Mouse (Mus musculus): ENCODE measurements around the gene Zkscan17. TPM values are rescaled to one million over a fixed set of nuclear protein-coding genes. Genes with fewer than 3 reads are reported as not detected.

The Zkscan17 gene
- polyA plus RNA-seq, 1 experiment: 0.50 TPM

- Histone ChIP-seq H3K4me1 (ENCODE audit: control insufficient read depth) (no peaks in the 10 kb centered on the region), H3K36me3 (ENCODE audit: control insufficient read depth) (peaks cover 20% of the 10 kb centered on the region), H3K27me3 (ENCODE audit: control insufficient read depth) (no peaks in the 10 kb centered on the region; the same call in 1 of the 2 replicates), H3K9me3 (ENCODE audit: control insufficient read depth, low read length) (no peaks in the 10 kb centered on the region), H3K4me3 (replicated peaks) (no peak overlapping the region)
- TF ChIP-seq GATA1 (IDR thresholded peaks at IDR 0.05; ENCODE audit: low read length): no peak
- TF ChIP-seq TAL1 (IDR thresholded peaks at IDR 0.05; ENCODE audit: low read length): no peak
Observed at GRCm38 (mm10) chr11:59483212-59483611, 43.3 kb downstream of the Zkscan17 start.

- TF ChIP-seq GATA1 (IDR thresholded peaks at IDR 0.05; ENCODE audit: low read length): no peak
- TF ChIP-seq TAL1 (IDR thresholded peaks at IDR 0.05; ENCODE audit: low read length): no peak
- no peaks in the 10 kb centered on the region for H3K36me3 ChIP-seq (ENCODE audit: control insufficient read depth)
- H3K4me3 ChIP-seq (replicated peaks): no peak overlapping the region
- H3K4me1 ChIP-seq (ENCODE audit: control insufficient read depth): peaks cover 3% of the 10 kb centered on the region
- H3K27me3 ChIP-seq (ENCODE audit: control insufficient read depth): peaks cover 14% of the 10 kb centered on the region
- no peaks in the 10 kb centered on the region for H3K9me3 ChIP-seq (ENCODE audit: control insufficient read depth, low read length)
Observed at GRCm38 (mm10) chr11:59477240-59477639, 49.3 kb downstream of the Zkscan17 start.

GRCm38 (mm10) chr11:59472326-59472677 lies 54.2 kb downstream of the Zkscan17 start, which contains the start of gene Zfp867:
Gene Zfp867, minus strand, starts transcription at chr11:59472474.
- H3K4me1 ChIP-seq (ENCODE audit: control insufficient read depth): peaks cover 13% of the 10 kb centered on the region
- no peaks in the 10 kb centered on the region for H3K36me3 ChIP-seq (ENCODE audit: control insufficient read depth)
- peak within 1 kb of the TSS; percentile 76 for H3K4me3 ChIP-seq (replicated peaks)
- no peak for TF ChIP-seq GATA1 (IDR thresholded peaks at IDR 0.05; ENCODE audit: low read length)
- TF ChIP-seq TAL1 (IDR thresholded peaks at IDR 0.05; ENCODE audit: low read length): no peak
- peaks cover 20% of the 10 kb centered on the region for H3K27me3 ChIP-seq (ENCODE audit: control insufficient read depth)
- H3K9me3 ChIP-seq (ENCODE audit: control insufficient read depth, low read length): no peaks in the 10 kb centered on the region

- Histone ChIP-seq H3K4me1 (ENCODE audit: control insufficient read depth) (peaks cover 13% of the 10 kb centered on the region), H3K36me3 (ENCODE audit: control insufficient read depth) (no peaks in the 10 kb centered on the region), H3K27me3 (ENCODE audit: control insufficient read depth) (peaks cover 20% of the 10 kb centered on the region), H3K9me3 (ENCODE audit: control insufficient read depth, low read length) (peaks cover under 1% of the 10 kb centered on the region), H3K4me3 (replicated peaks) (peak overlapping the region; percentile 76)
- no peak for TF ChIP-seq TAL1 (IDR thresholded peaks at IDR 0.05; ENCODE audit: low read length)
- TF ChIP-seq GATA1 (IDR thresholded peaks at IDR 0.05; ENCODE audit: low read length): no peak
Observed at GRCm38 (mm10) chr11:59471413-59472325, 54.9 kb downstream of the Zkscan17 start.

GRCm38 (mm10) chr11:59460459-59460858 lies 66.1 kb downstream of the Zkscan17 start:
- no peaks in the 10 kb centered on the region for H3K27me3 ChIP-seq (ENCODE audit: control insufficient read depth)
- no peaks in the 10 kb centered on the region; the same call in 1 of the 2 replicates for H3K4me1 ChIP-seq (ENCODE audit: control insufficient read depth)
- H3K36me3 ChIP-seq (ENCODE audit: control insufficient read depth): peaks cover 37% of the 10 kb centered on the region
- peaks cover 19% of the 10 kb centered on the region for H3K9me3 ChIP-seq (ENCODE audit: control insufficient read depth, low read length)
- no peak overlapping the region for H3K4me3 ChIP-seq (replicated peaks)
- TF ChIP-seq GATA1 (IDR thresholded peaks at IDR 0.05; ENCODE audit: low read length): no peak
- TF ChIP-seq TAL1 (IDR thresholded peaks at IDR 0.05; ENCODE audit: low read length): no peak

- Histone ChIP-seq H3K4me1 (ENCODE audit: control insufficient read depth) (no peaks in the 10 kb centered on the region; the same call in 1 of the 2 replicates), H3K27me3 (ENCODE audit: control insufficient read depth) (no peaks in the 10 kb centered on the region), H3K4me3 (replicated peaks) (no peak overlapping the region), H3K36me3 (ENCODE audit: control insufficient read depth) (peaks cover 52% of the 10 kb centered on the region), H3K9me3 (ENCODE audit: control insufficient read depth, low read length) (peaks cover 16% of the 10 kb centered on the region)
- no peak for TF ChIP-seq GATA1 (IDR thresholded peaks at IDR 0.05; ENCODE audit: low read length)
- no peak for TF ChIP-seq TAL1 (IDR thresholded peaks at IDR 0.05; ENCODE audit: low read length)
Observed at GRCm38 (mm10) chr11:59458973-59459372, 67.6 kb downstream of the Zkscan17 start.

GRCm38 (mm10) chr11:59456891-59457290 lies 69.7 kb downstream of the Zkscan17 start:
- no peak overlapping the region for H3K4me3 ChIP-seq (replicated peaks)
- TF ChIP-seq TAL1 (IDR thresholded peaks at IDR 0.05; ENCODE audit: low read length): no peak
- TF ChIP-seq GATA1 (IDR thresholded peaks at IDR 0.05; ENCODE audit: low read length): no peak
- no peaks in the 10 kb centered on the region for H3K27me3 ChIP-seq (ENCODE audit: control insufficient read depth)
- peaks cover 51% of the 10 kb centered on the region for H3K36me3 ChIP-seq (ENCODE audit: control insufficient read depth)
- no peaks in the 10 kb centered on the region; the same call in 1 of the 2 replicates for H3K4me1 ChIP-seq (ENCODE audit: control insufficient read depth)
- no peaks in the 10 kb centered on the region for H3K9me3 ChIP-seq (ENCODE audit: control insufficient read depth, low read length)

GRCm38 (mm10) chr11:59456346-59456745 lies 70.2 kb downstream of the Zkscan17 start:
- Histone ChIP-seq H3K4me3 (replicated peaks) (no peak overlapping the region), H3K27me3 (ENCODE audit: control insufficient read depth) (no peaks in the 10 kb centered on the region), H3K36me3 (ENCODE audit: control insufficient read depth) (peaks cover 54% of the 10 kb centered on the region)

GRCm38 (mm10) chr11:59451086-59451485 lies 75.5 kb downstream of the Zkscan17 start, which contains the start of gene Snap47:
Gene Snap47, minus strand, starts transcription at chr11:59451186.
- Histone ChIP-seq H3K36me3 (ENCODE audit: control insufficient read depth) (peaks cover 43% of the 10 kb centered on the region), H3K4me1 (ENCODE audit: control insufficient read depth) (peaks cover 31% of the 10 kb centered on the region), H3K4me3 (replicated peaks) (peak within 1 kb of the TSS; percentile 93), H3K27me3 (ENCODE audit: control insufficient read depth) (no peaks in the 10 kb centered on the region), H3K9me3 (ENCODE audit: control insufficient read depth, low read length) (no peaks in the 10 kb centered on the region)
- TF ChIP-seq TAL1 (IDR thresholded peaks at IDR 0.05; ENCODE audit: low read length): no peak
- no peak for TF ChIP-seq GATA1 (IDR thresholded peaks at IDR 0.05; ENCODE audit: low read length)

More at GRCm38 (mm10) chr11:59456346-59456745, 70.2 kb downstream of the Zkscan17 start:
- TF ChIP-seq TAL1 (IDR thresholded peaks at IDR 0.05; ENCODE audit: low read length) (no peak), GATA1 (IDR thresholded peaks at IDR 0.05; ENCODE audit: low read length) (no peak)
- Histone ChIP-seq H3K4me1 (ENCODE audit: control insufficient read depth) (peaks cover 4% of the 10 kb centered on the region), H3K9me3 (ENCODE audit: control insufficient read depth, low read length) (no peaks in the 10 kb centered on the region)

Data from erythroblast, embryonic 14.5 days (primary cell).